Mouse (Mus musculus) kidney, postnatal 0 days (tissue): ENCODE results near the gene Dcpp2. TPM values are rescaled to one million over a fixed set of nuclear protein-coding genes. Genes with fewer than 3 reads are reported as not detected.
"Not testable (repeated sequence)": the region's sequence is repeated elsewhere in the genome, so short reads cannot be mapped to it uniquely, and the experiment has no call there.

Experiments
- ATAC-seq: fragments of 200-750 bp; cut with Nextera tagmentation; replicated peaks from 2 replicates; pipeline ENCODE4 v1.8.0; 2017; ENCODE audit warnings: low read depth, moderate number of reproducible peaks, moderate TSS enrichment, moderate library complexity; ENCODE audit not compliant: low FRiP score
- DNase-seq: peaks from one replicate; pipeline ENCODE4 v3.0.0-alpha.2; 2016; ENCODE audit warnings: low spot score
- H3K27ac ChIP-seq: fragments of 300-500 bp; sonication (generic); 2 replicates; pipeline ENCODE4 v1.5.1; 2014; ENCODE audit warnings: mild to moderate bottlenecking
- H3K27me3 ChIP-seq: fragments of 300-500 bp; sonication (generic); 2 replicates; pipeline ENCODE4 v1.6.1; 2014; ENCODE audit warnings: low read length, mixed read lengths; ENCODE audit not compliant: insufficient read depth
- H3K36me3 ChIP-seq: fragments of 300-500 bp; sonication (generic); 2 replicates; pipeline ENCODE4 v1.6.1; 2014; ENCODE audit warnings: low read length, mixed read lengths; ENCODE audit not compliant: insufficient read depth
- H3K4me1 ChIP-seq: fragments of 300-500 bp; sonication (generic); replicated peaks from 2 replicates; pipeline ENCODE4 v1.6.1; 2014; ENCODE audit warnings: antibody characterized with exemption, low read length, mixed read lengths; ENCODE audit not compliant: insufficient read depth
- H3K4me2 ChIP-seq: fragments of 300-500 bp; sonication (generic); 2 replicates; pipeline ENCODE4 v1.6.1; 2014; ENCODE audit warnings: mild to moderate bottlenecking, low read length, moderate library complexity, mixed read lengths
- H3K4me3 ChIP-seq: fragments of 300-500 bp; sonication (generic); replicated peaks from 2 replicates; pipeline ENCODE4 v1.5.1; 2014; ENCODE audit warnings: low read depth, low read length
- H3K9ac ChIP-seq: fragments of 300-500 bp; sonication (generic); 2 replicates; pipeline ENCODE4 v1.6.1; 2014; ENCODE audit warnings: low read depth, low read length
- H3K9me3 ChIP-seq: fragments of 300-500 bp; sonication (generic); replicated peaks from 2 replicates; pipeline ENCODE4 v1.6.1; 2016; ENCODE audit warnings: low read length, inconsistent platforms, mixed read lengths
- CTCF ChIP-seq: IDR thresholded peaks from 2 replicates; pipeline ENCODE4 v1.5.1; 2016; ENCODE audit warnings: antibody characterized with exemption, low read depth, mild to moderate bottlenecking, moderate library complexity
- WGBS: fragments of 180-500 bp; shearing (Covaris S2); extraction: QIAGEN DNeasy Blood & Tissue Kit; methylation state at CpG from one replicate; pipeline ENCODE4 v1.1.7; 2014; 5-methylcytosine and 5-hydroxymethylcytosine counted together
- polyA plus RNA-seq: library from polyadenylated mRNA; unstranded; fragments of >200 nt; fragmentation: Nextera tagmentation; extraction: Ambion mirVana; gene quantifications from 2 replicates; pipeline ENCODE4 v1.2.1, GENCODE M21; 2015

Gene Dcpp2
- not detected in 2 replicates for polyA plus RNA-seq

GRCm38 (mm10) chr17:23880576-23880975 lies at the start of gene Dcpp2, which contains the start of gene Dcpp1:
TSS of gene Dcpp2 (plus strand) at chr17:23880880.
TSS of gene Dcpp1 (plus strand) at chr17:23880876.
- not testable (repeated sequence) for H3K4me2 ChIP-seq, DNase-seq, H3K9ac ChIP-seq, H3K4me1 ChIP-seq, H3K9me3 ChIP-seq, H3K4me3 ChIP-seq, ATAC-seq, H3K36me3 ChIP-seq, H3K27me3 ChIP-seq, H3K27ac ChIP-seq
- 80% methylated on average over 4 of the region's 4 CpGs for WGBS

GRCm38 (mm10) chr17:23831201-23831600 lies 49.5 kb upstream of the Dcpp2 start:
- TF ChIP-seq CTCF, result no peak
- Histone ChIP-seq H3K4me3 (no peak overlapping the region), H3K4me2 (no peak overlapping the region), H3K27me3 (no peaks in the 10 kb centered on the region), H3K9ac (no peak overlapping the region), H3K9me3 (no peaks in the 10 kb centered on the region), H3K36me3 (peaks cover 2% of the 10 kb centered on the region; the same call in 1 of the 2 replicates), H3K4me1 (no peaks in the 10 kb centered on the region; the same call in 1 of the 2 replicates), H3K27ac (no peak overlapping the region)
- 95% methylated on average over 1 of the region's 1 CpGs for WGBS
- ATAC-seq (no peak), DNase-seq (no peak)

GRCm38 (mm10) chr17:23836006-23836575 lies 44.6 kb upstream of the Dcpp2 start, which contains the start of gene Prss33:
TSS of gene Prss33 (minus strand) at chr17:23836056.
- Histone ChIP-seq H3K9me3 (no peaks in the 10 kb centered on the region), H3K4me3 (no peak within 1 kb of the TSS), H3K27ac (no peak within 1 kb of the TSS), H3K9ac (no peak within 1 kb of the TSS), H3K4me2 (no peak within 1 kb of the TSS), H3K27me3 (no peaks in the 10 kb centered on the region), H3K36me3 (no peaks in the 10 kb centered on the region), H3K4me1 (no peaks in the 10 kb centered on the region)
- ATAC-seq, result no peak
- TF ChIP-seq CTCF, result no peak
- DNase-seq, result no peak
- 81% methylated on average over 8 of the region's 8 CpGs for WGBS

- Histone ChIP-seq H3K27ac (no peak overlapping the region), H3K4me3 (no peak overlapping the region), H3K9me3 (no peaks in the 10 kb centered on the region), H3K36me3 (no peaks in the 10 kb centered on the region), H3K27me3 (no peaks in the 10 kb centered on the region), H3K9ac (no peak overlapping the region), H3K4me1 (no peaks in the 10 kb centered on the region), H3K4me2 (no peak overlapping the region)
- DNase-seq, result peak; percentile 85
- 32% methylated on average over 4 of the region's 4 CpGs for WGBS
- no peak for ATAC-seq
- peak; percentile 79 for TF ChIP-seq CTCF
These were observed 39.5 kb upstream of the Dcpp2 start for GRCm38 (mm10) chr17:23841145-23841544.

GRCm38 (mm10) chr17:23843141-23843811 lies 37.4 kb upstream of the Dcpp2 start:
- H3K27me3 ChIP-seq, result no peaks in the 10 kb centered on the region
- no peaks in the 10 kb centered on the region for H3K9me3 ChIP-seq
- no peak overlapping the region for H3K27ac ChIP-seq
- DNase-seq, result no peak
- peak; percentile 34; the same call in 1 of the 2 replicates for TF ChIP-seq CTCF
- H3K9ac ChIP-seq, result no peak overlapping the region
- 49% methylated on average over 23 of the region's 23 CpGs for WGBS
- H3K36me3 ChIP-seq, result no peaks in the 10 kb centered on the region
- no peaks in the 10 kb centered on the region for H3K4me1 ChIP-seq
- H3K4me3 ChIP-seq, result no peak overlapping the region
- ATAC-seq, result peak; percentile 47; the same call in 1 of the 2 replicates
- peak overlapping the region; percentile 25 for H3K4me2 ChIP-seq

GRCm38 (mm10) chr17:23843812-23844273 lies 36.8 kb upstream of the Dcpp2 start, which contains the start of the genes Prss32 and Prss41:
TSS of gene Prss32 (plus strand) at chr17:23843855.
TSS of gene Prss41 (minus strand) at chr17:23844172.
- H3K27ac ChIP-seq, result no peak within 1 kb of the TSS
- H3K36me3 ChIP-seq, result no peaks in the 10 kb centered on the region
- H3K9me3 ChIP-seq, result no peaks in the 10 kb centered on the region
- H3K9ac ChIP-seq, result no peak within 1 kb of the TSS
- WGBS, result 16% methylated on average over 19 of the region's 19 CpGs
- ATAC-seq (peak; percentile 40; the same call in 1 of the 2 replicates), DNase-seq (peak; percentile 43)
- H3K27me3 ChIP-seq, result no peaks in the 10 kb centered on the region
- no peaks in the 10 kb centered on the region for H3K4me1 ChIP-seq
- no peak within 1 kb of the TSS for H3K4me3 ChIP-seq
- H3K4me2 ChIP-seq, result peak within 1 kb of the TSS; percentile 25
- peak; percentile 69 for TF ChIP-seq CTCF
